Mouse (Mus musculus) kidney, adult 9 months (tissue): ENCODE data around the gene Gm20388.
"Not testable (repeated sequence)": the region's sequence is repeated elsewhere in the genome, so short reads cannot be mapped to it uniquely, and the experiment has no call there.

Experiments
- DNase-seq: peaks from one replicate; pipeline ENCODE4 v3.0.0; 2022

Gene Gm20388

GRCm38 (mm10) chr8:122618660-122619378 lies 2708.2 kb downstream of the Gm20388 start:
- no peak for DNase-seq

GRCm38 (mm10) chr8:122620446-122620845 lies 2709.8 kb downstream of the Gm20388 start:
- DNase-seq = no peak

- peak; percentile 48 for DNase-seq
These were observed 2712.1 kb downstream of the Gm20388 start, which contains the start of gene Pabpn1l for GRCm38 (mm10) chr8:122622727-122623126. TSS of gene Pabpn1l (minus strand) at chr8:122622739.

- no peak for DNase-seq
These were observed 2713.4 kb downstream of the Gm20388 start for GRCm38 (mm10) chr8:122623844-122624642.

GRCm38 (mm10) chr8:122624653-122625052 lies 2714.0 kb downstream of the Gm20388 start:
- DNase-seq = no peak

- peak; percentile 47 for DNase-seq
These were observed 2715.2 kb downstream of the Gm20388 start for GRCm38 (mm10) chr8:122625811-122626210.

- no peak for DNase-seq
These were observed 2716.3 kb downstream of the Gm20388 start for GRCm38 (mm10) chr8:122626896-122627295.

- DNase-seq = no peak
These were observed 2718.7 kb downstream of the Gm20388 start for GRCm38 (mm10) chr8:122629388-122629787.

- no peak for DNase-seq
These were observed 2720.1 kb downstream of the Gm20388 start for GRCm38 (mm10) chr8:122630696-122631095.

- DNase-seq = not testable (repeated sequence)
These were observed 2721.5 kb downstream of the Gm20388 start for GRCm38 (mm10) chr8:122632134-122632533.

- no peak for DNase-seq
These were observed 2722.6 kb downstream of the Gm20388 start for GRCm38 (mm10) chr8:122633205-122633604.

GRCm38 (mm10) chr8:122635878-122636802 lies 2725.5 kb downstream of the Gm20388 start:
- no peak for DNase-seq

GRCm38 (mm10) chr8:122636803-122637175 lies 2726.1 kb downstream of the Gm20388 start:
- DNase-seq = no peak

- DNase-seq = no peak
These were observed 2726.6 kb downstream of the Gm20388 start for GRCm38 (mm10) chr8:122637230-122637629.

- no peak for DNase-seq
These were observed 2728.0 kb downstream of the Gm20388 start for GRCm38 (mm10) chr8:122638601-122639000.

GRCm38 (mm10) chr8:122639521-122640248 lies 2729.0 kb downstream of the Gm20388 start:
- DNase-seq = peak; percentile 55

- no peak for DNase-seq
These were observed 2730.2 kb downstream of the Gm20388 start for GRCm38 (mm10) chr8:122640825-122641224.

GRCm38 (mm10) chr8:122641406-122641805 lies 2730.8 kb downstream of the Gm20388 start:
- DNase-seq = no peak

GRCm38 (mm10) chr8:122642071-122642470 lies 2731.4 kb downstream of the Gm20388 start:
- no peak for DNase-seq

- no peak for DNase-seq
These were observed 2733.7 kb downstream of the Gm20388 start for GRCm38 (mm10) chr8:122644175-122644954.

- DNase-seq = no peak
These were observed 2735.7 kb downstream of the Gm20388 start for GRCm38 (mm10) chr8:122646337-122646736.
